Mouse (Mus musculus): ENCODE results near the gene Slc35b4. TPM values are rescaled to one million over a fixed set of nuclear protein-coding genes. Genes with fewer than 3 reads are reported as not detected.

Slc35b4 gene
- polyA plus RNA-seq, 1 experiment from 2014 or later = 88.7 TPM

- peak; percentile 85 for DNase-seq (ENCODE audit: low spot score)
Measured at GRCm38 (mm10) chr6:34129261-34129660, 47.6 kb downstream of the Slc35b4 start.

GRCm38 (mm10) chr6:34124401-34124800 lies 52.5 kb downstream of the Slc35b4 start:
- peak; percentile 50 for DNase-seq (ENCODE audit: low spot score)

GRCm38 (mm10) chr6:34116838-34117478 lies 60.0 kb downstream of the Slc35b4 start:
- DNase-seq (ENCODE audit: low spot score) = no peak

- DNase-seq (ENCODE audit: low spot score) = no peak
Measured at GRCm38 (mm10) chr6:34111406-34111805, 65.5 kb downstream of the Slc35b4 start.

- no peak for DNase-seq (ENCODE audit: low spot score)
Measured at GRCm38 (mm10) chr6:34110571-34110970, 66.3 kb downstream of the Slc35b4 start.

Other genes with a start within 250 kb of the Slc35b4 start
- 0.47 and 0.64 TPM in 2 replicates for gene Lrguk, start 147.7 kb downstream of the Slc35b4 start, polyA plus RNA-seq (2015; fragmentation: Nextera tagmentation; extraction: Ambion mirVana)
- 268 and 290 TPM in 2 replicates for gene Akr1b3, start 140.4 kb upstream of the Slc35b4 start, polyA plus RNA-seq (2015; fragmentation: Nextera tagmentation; extraction: Ambion mirVana)
- gene Akr1b8, start 177.0 kb upstream of the Slc35b4 start, polyA plus RNA-seq (2015; fragmentation: Nextera tagmentation; extraction: Ambion mirVana) = 1.5 and 1.6 TPM in 2 replicates
- 29.1 and 33.6 TPM in 2 replicates for gene Akr1b10, start 207.1 kb upstream of the Slc35b4 start, polyA plus RNA-seq (2015; fragmentation: Nextera tagmentation; extraction: Ambion mirVana)
- gene Akr1b7, start 235.2 kb upstream of the Slc35b4 start, polyA plus RNA-seq (2015; fragmentation: Nextera tagmentation; extraction: Ambion mirVana) = 0.14 TPM in 1 of 2 replicates, not detected in the other